ENCODE assay signal across 8 mouse cellular contexts in the genomic region with DNA sequence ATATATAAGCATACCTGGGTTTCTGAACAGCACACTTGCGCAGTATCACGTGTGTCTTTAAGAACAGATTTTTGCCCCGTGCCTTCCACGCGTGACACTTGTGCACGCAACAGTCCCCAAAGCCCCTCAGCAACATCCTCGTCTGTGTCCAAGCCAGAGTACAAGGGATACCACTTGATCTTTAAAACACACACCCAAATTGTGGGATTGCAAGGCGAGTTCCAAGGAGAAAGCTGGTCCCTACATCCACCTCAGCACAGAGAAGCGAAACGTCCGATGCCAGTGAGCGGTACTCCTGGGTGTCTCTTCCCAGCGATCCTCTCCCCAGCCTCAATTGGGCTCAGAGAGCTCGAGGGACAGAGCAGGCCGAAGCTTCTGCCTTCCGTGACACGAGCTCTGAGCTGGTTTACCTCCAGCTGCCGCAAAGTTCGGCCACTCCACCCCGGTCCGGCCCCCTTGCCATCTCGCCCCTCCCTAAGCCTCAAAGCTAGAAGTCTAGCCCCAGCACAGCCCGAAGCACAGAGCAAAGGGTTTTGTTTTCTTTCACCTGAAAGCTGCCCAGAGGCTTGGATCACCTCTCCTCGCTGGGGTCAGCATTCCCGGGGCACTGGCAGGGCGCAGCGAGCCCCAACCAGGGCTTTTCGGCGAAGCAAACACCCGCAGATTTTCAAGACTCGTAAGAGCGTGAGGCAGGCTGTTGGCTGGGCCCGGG. TPM values are rescaled to one million over a fixed set of nuclear protein-coding genes. Genes with fewer than 3 reads are reported as not detected.
DNase-seq lines count a peak whose midpoint lies in the region; ATAC-seq and TF ChIP-seq lines count a peak whose summit lies in the region.

No protein-coding gene starts in this region.

- peak; percentile 33 for DNase-seq in gastrocnemius, adult 2 months
- DNase-seq in gastrocnemius, postnatal 4 days (ENCODE audit: low spot score in 2 of 2) = no peak
- peak; percentile 79 for DNase-seq in ZHBTc4 (ENCODE audit: low read depth, low spot score)
- peak; percentile 71 for DNase-seq in hindbrain, embryonic 11.5 days (ENCODE audit: low spot score)
- peak; percentile 37 for DNase-seq in midbrain, embryonic 14.5 days
- DNase-seq in cerebellum, adult 18-20 months = no peak
- no peak for DNase-seq in layer of hippocampus, postnatal 36 days
- DNase-seq in layer of hippocampus, postnatal 14 days (ENCODE audit: low spot score in 2 of 2) = no peak

- no peak for ATAC-seq in hindbrain, embryonic 11.5 days (ENCODE audit: low FRiP score)
- ATAC-seq in midbrain, embryonic 14.5 days (ENCODE audit: low FRiP score, low TSS enrichment) = no peak

- H3K9me3 ChIP-seq in hindbrain, embryonic 11.5 days (ENCODE audit: control insufficient read depth, low read length) = no peaks in the 10 kb centered on the region
- no peaks in the 10 kb centered on the region for H3K9me3 ChIP-seq in midbrain, embryonic 14.5 days (ENCODE audit: control insufficient read depth, low read length)

- peaks cover 9% of the 10 kb centered on the region for H3K4me1 ChIP-seq in hindbrain, embryonic 11.5 days (replicated peaks; ENCODE audit: control insufficient read depth, insufficient read depth, low read length)
- peaks cover 27% of the 10 kb centered on the region for H3K4me1 ChIP-seq in midbrain, embryonic 14.5 days (ENCODE audit: control insufficient read depth, insufficient read depth, low read length)

- intact Hi-C loops in gastrocnemius, adult 2 months (cut with DNase I) = no loop called here

- TF ChIP-seq CTCF in gastrocnemius, adult 2 months (IDR thresholded peaks at IDR 0.05) = no peak

- H3K36me3 ChIP-seq in hindbrain, embryonic 11.5 days (ENCODE audit: control insufficient read depth, insufficient read depth, low read length) = no peaks in the 10 kb centered on the region
- H3K36me3 ChIP-seq in midbrain, embryonic 14.5 days (ENCODE audit: control insufficient read depth, insufficient read depth, low read length) = no peaks in the 10 kb centered on the region

- H3K4me2 ChIP-seq in hindbrain, embryonic 11.5 days (replicated peaks; ENCODE audit: low read depth, low read length) = peak overlapping the region; percentile 82
- peak overlapping the region; percentile 60 for H3K4me2 ChIP-seq in midbrain, embryonic 14.5 days (ENCODE audit: low read length)

- no peak overlapping the region; the same call in 1 of the 2 replicates for H3K9ac ChIP-seq in hindbrain, embryonic 11.5 days (ENCODE audit: low read depth, low read length)
- 0 out of 2 replicates have a peak overlapping the region, but pooled peaks have one; percentile 20 for H3K9ac ChIP-seq in midbrain, embryonic 14.5 days (replicated peaks; ENCODE audit: low read length)

- H3K27ac ChIP-seq in gastrocnemius, adult 2 months = no peak overlapping the region
- H3K27ac ChIP-seq in hindbrain, embryonic 11.5 days (ENCODE audit: low read depth, low read length) = no peak overlapping the region
- no peak overlapping the region for H3K27ac ChIP-seq in midbrain, embryonic 14.5 days (replicated peaks; ENCODE audit: low read depth, low read length)

- H3K4me3 ChIP-seq in gastrocnemius, adult 2 months = peak overlapping the region; percentile 73
- peak overlapping the region; percentile 43 for H3K4me3 ChIP-seq in hindbrain, embryonic 11.5 days (ENCODE audit: low read depth, low read length)
- H3K4me3 ChIP-seq in midbrain, embryonic 14.5 days (replicated peaks; ENCODE audit: low read depth, low read length) = peak overlapping the region; percentile 34

- H3K27me3 ChIP-seq in hindbrain, embryonic 11.5 days (ENCODE audit: control insufficient read depth, insufficient read depth, low read length) = peaks cover 83% of the 10 kb centered on the region
- peaks cover 93% of the 10 kb centered on the region for H3K27me3 ChIP-seq in midbrain, embryonic 14.5 days (ENCODE audit: control insufficient read depth, insufficient read depth, low read length)

- 1% methylated on average over 33 of the region's 33 CpGs for WGBS in hindbrain, embryonic 11.5 days
- WGBS in midbrain, embryonic 14.5 days = 2% methylated on average over 33 of the region's 33 CpGs

RNA-seq across cellular contexts. Expression of gene Foxl2, which starts 0.5 kb away (rescaled TPM):
- not detected for total RNA-seq in gastrocnemius, adult 2 months (2021)
- not detected for total RNA-seq in gastrocnemius, postnatal 4 days (2021)
- 1.0 and 1.3 TPM in 2 replicates for polyA plus RNA-seq in hindbrain, embryonic 11.5 days (2014; fragmentation: Nextera tagmentation; extraction: Ambion mirVana)
- polyA plus RNA-seq in midbrain, embryonic 14.5 days (2014; fragmentation: Nextera tagmentation; extraction: Ambion mirVana) = 0.45 and 0.95 TPM in 2 replicates
- total RNA-seq in layer of hippocampus, postnatal 36 days (2021) = under 1 TPM; 0.57 to 0.96 TPM
- 1 to 10 TPM; 1.4 to 1.6 TPM for total RNA-seq in layer of hippocampus, postnatal 14 days (2021)

RNA-seq across cellular contexts. Expression of gene Faim, which starts 31.6 kb away (rescaled TPM):
- total RNA-seq in gastrocnemius, adult 2 months (2021) = 1 to 10 TPM; 1.8 to 2.3 TPM
- 1 to 10 TPM; 8.1 to 9.9 TPM for total RNA-seq in gastrocnemius, postnatal 4 days (2021)
- polyA plus RNA-seq in hindbrain, embryonic 11.5 days (2014; fragmentation: Nextera tagmentation; extraction: Ambion mirVana) = 92.0 and 96.3 TPM in 2 replicates
- 112 and 126 TPM in 2 replicates for polyA plus RNA-seq in midbrain, embryonic 14.5 days (2014; fragmentation: Nextera tagmentation; extraction: Ambion mirVana)
- 10 to 100 TPM; 64.5 to 67.3 TPM for total RNA-seq in layer of hippocampus, postnatal 36 days (2021)
- 10 to 100 TPM; 53.8 to 58.5 TPM for total RNA-seq in layer of hippocampus, postnatal 14 days (2021)

RNA-seq across cellular contexts. Expression of gene 7420426K07Rik, which starts 51.6 kb away (rescaled TPM):
- not detected for total RNA-seq in gastrocnemius, adult 2 months (2021)
- not detected for total RNA-seq in gastrocnemius, postnatal 4 days (2021)
- polyA plus RNA-seq in hindbrain, embryonic 11.5 days (2014; fragmentation: Nextera tagmentation; extraction: Ambion mirVana) = not detected in 2 replicates
- polyA plus RNA-seq in midbrain, embryonic 14.5 days (2014; fragmentation: Nextera tagmentation; extraction: Ambion mirVana) = not detected in 2 replicates
- total RNA-seq in layer of hippocampus, postnatal 36 days (2021) = not detected
- total RNA-seq in layer of hippocampus, postnatal 14 days (2021) = not detected

Comparison
In these comparisons a context has a peak if more than half of its experiments do, and no peak if none do; other contexts are left out.
1. DNase-seq: peak in gastrocnemius, adult 2 months (single experiment), ZHBTc4 (single experiment), hindbrain, embryonic 11.5 days (single experiment) and midbrain, embryonic 14.5 days (single experiment); none in gastrocnemius, postnatal 4 days (0 of 2), cerebellum, adult 18-20 months (0 of 2), layer of hippocampus, postnatal 36 days (0 of 2) and layer of hippocampus, postnatal 14 days (0 of 2).
2. RNA of gene Faim, which starts 31.6 kb away (total RNA-seq): 64.5 to 67.3 TPM in layer of hippocampus, postnatal 36 days and 53.8 to 58.5 TPM in layer of hippocampus, postnatal 14 days; 8.1 to 9.9 TPM in gastrocnemius, postnatal 4 days and 1.8 to 2.3 TPM in gastrocnemius, adult 2 months; every median in the first group is over 4 times any median in the second.
3. Peak in every context shown above with its lines, with median percentiles within 50 percentile points of each other: H3K4me3 ChIP-seq.